Mouse (Mus musculus) small intestine, adult 2 months (tissue): Measurements from ENCODE around the gene Dab1.

Source experiments
- CTCF ChIP-seq: fragments of 200-500 bp; IDR thresholded peaks from 2 replicates; pipeline ENCODE4 v1.5.1; 2012; ENCODE audit warnings: low read depth, mild to moderate bottlenecking, control low read depth, inconsistent platforms, low read length, moderate library complexity, mixed read lengths; ENCODE audit not compliant: insufficient replicate concordance, insufficient read length; ENCODE audit errors: extremely low read depth
- POLR2A ChIP-seq: fragments of 200-500 bp; IDR thresholded peaks from 2 replicates; pipeline ENCODE4 v1.6.1; 2012; ENCODE audit warnings: low read depth, mild to moderate bottlenecking, control low read depth, inconsistent platforms, low read length, moderate library complexity

- TF ChIP-seq POLR2A (no peak), CTCF (no peak)
Measured at GRCm38 (mm10) chr4:104062356-104062755, 443.2 kb downstream of the Dab1 start.
